Mouse (Mus musculus): Measurements from ENCODE around the gene Rsf1. TPM values are rescaled to one million over a fixed set of nuclear protein-coding genes. Genes with fewer than 3 reads are reported as not detected.

Rsf1 gene
- total and polyA plus RNA-seq, 2 experiments from 2014 or later = 22.1 to 27.8 TPM

DNA sequence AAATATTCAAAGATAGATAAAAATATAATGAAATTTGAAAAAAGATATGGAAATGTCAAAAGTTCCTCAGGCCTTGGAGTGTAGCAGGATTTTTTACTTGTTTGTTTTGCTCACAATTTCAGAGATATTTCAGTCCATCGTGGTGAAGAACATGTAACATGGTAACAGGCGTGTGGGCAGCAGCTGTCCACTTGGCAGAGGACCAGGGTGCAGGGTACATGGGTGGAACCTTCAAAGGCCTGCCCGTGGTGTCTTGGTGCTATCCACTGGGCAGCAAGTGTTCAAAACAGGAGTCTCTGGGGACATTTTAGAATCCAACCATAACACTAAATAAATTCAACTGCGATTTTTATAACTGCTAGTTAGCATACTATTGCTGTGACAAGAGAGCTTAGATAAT lies 127.4 kb downstream of the Rsf1 start:
- Histone ChIP-seq H3K27me3 (ENCODE audit: insufficient read depth, low read length) (no peaks in the 10 kb centered on the region), H3K4me3 (ENCODE audit: low read depth, low read length) (no peak overlapping the region), H3K27ac (ENCODE audit: low read depth, low read length) (no peak overlapping the region), H3K36me3 (ENCODE audit: insufficient read depth) (peaks cover 9% of the 10 kb centered on the region), H3K9me3 (ENCODE audit: low read length) (no peaks in the 10 kb centered on the region), H3K9ac (no peak overlapping the region), H3K4me1 (ENCODE audit: insufficient read depth) (no peaks in the 10 kb centered on the region), H3K4me2 (ENCODE audit: low read depth) (no peak overlapping the region)
- ATAC-seq (no peak), DNase-seq (no peak)
- TF ChIP-seq CTCF (IDR thresholded peaks at IDR 0.05; ENCODE audit: low read depth) = no peak
- WGBS = 75% methylated on average over 4 of the region's 4 CpGs

GRCm38 (mm10) chr7:97707809-97708208 lies 128.1 kb downstream of the Rsf1 start:
- Histone ChIP-seq H3K27me3 (ENCODE audit: insufficient read depth, low read length) (no peaks in the 10 kb centered on the region), H3K36me3 (ENCODE audit: insufficient read depth) (peaks cover 12% of the 10 kb centered on the region), H3K27ac (ENCODE audit: low read depth, low read length) (no peak overlapping the region), H3K4me2 (ENCODE audit: low read depth) (no peak overlapping the region), H3K9ac (no peak overlapping the region), H3K4me1 (ENCODE audit: insufficient read depth) (no peaks in the 10 kb centered on the region), H3K4me3 (ENCODE audit: low read depth, low read length) (no peak overlapping the region), H3K9me3 (ENCODE audit: low read length) (no peaks in the 10 kb centered on the region)
- ATAC-seq (no peak), DNase-seq (no peak)
- TF ChIP-seq CTCF (IDR thresholded peaks at IDR 0.05; ENCODE audit: low read depth) = no peak
- 85% methylated on average over 5 of the region's 5 CpGs for WGBS

DNA sequence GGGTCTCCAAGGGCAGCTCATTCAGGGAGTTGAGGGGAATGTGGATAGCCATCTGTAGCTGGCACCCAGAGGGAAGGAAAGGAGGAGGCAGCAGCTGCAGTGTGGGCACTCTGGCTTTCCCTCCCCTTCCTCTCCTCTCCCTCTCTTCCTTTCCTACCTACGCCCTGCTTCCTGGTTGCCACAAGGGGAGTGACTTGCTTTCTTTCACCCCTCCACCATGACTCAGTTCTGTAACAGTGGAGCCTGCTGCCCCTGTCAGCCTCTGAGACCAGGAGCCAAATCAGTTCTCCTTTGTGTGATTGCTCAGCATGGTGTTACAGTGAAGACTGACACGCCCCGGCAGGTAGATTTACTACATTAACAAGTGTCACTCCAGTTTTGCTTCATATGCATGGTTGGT lies 129.5 kb downstream of the Rsf1 start:
- TF ChIP-seq CTCF (IDR thresholded peaks at IDR 0.05; ENCODE audit: low read depth) = no peak
- DNase-seq = no peak
- Histone ChIP-seq H3K9ac (no peak overlapping the region), H3K27ac (ENCODE audit: low read depth, low read length) (no peak overlapping the region), H3K9me3 (ENCODE audit: low read length) (no peaks in the 10 kb centered on the region), H3K36me3 (ENCODE audit: insufficient read depth) (peaks cover 21% of the 10 kb centered on the region), H3K4me3 (ENCODE audit: low read depth, low read length) (no peak overlapping the region), H3K4me2 (ENCODE audit: low read depth) (no peak overlapping the region), H3K4me1 (ENCODE audit: insufficient read depth) (no peaks in the 10 kb centered on the region), H3K27me3 (ENCODE audit: insufficient read depth, low read length) (no peaks in the 10 kb centered on the region)
- 88% methylated on average over 3 of the region's 3 CpGs for WGBS
- no peak for ATAC-seq

DNA sequence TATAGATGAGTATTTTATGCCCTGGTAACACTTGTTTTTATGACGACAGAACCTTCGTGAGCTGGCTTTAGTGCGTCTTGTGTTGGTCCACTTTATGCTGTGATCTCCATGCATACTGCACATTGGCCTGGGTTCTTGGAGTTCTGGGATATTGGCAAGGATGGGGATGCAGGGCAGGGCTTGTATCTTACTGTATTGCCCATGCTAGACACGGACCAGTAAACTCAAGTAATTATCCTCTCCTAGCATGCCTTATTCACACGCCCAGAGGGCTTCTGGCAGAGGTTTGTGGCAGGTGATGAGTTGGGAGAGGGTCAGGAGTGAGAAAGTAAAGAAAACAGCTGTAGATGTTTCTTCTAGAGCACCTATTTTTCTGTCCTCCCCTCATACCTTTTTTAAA lies 135.0 kb downstream of the Rsf1 start:
- no peak overlapping the region for H3K4me2 ChIP-seq (ENCODE audit: low read depth)
- no peaks in the 10 kb centered on the region for H3K27me3 ChIP-seq (ENCODE audit: insufficient read depth, low read length)
- DNase-seq (no peak), ATAC-seq (no peak)
- TF ChIP-seq CTCF (IDR thresholded peaks at IDR 0.05; ENCODE audit: low read depth) = no peak
- 0 out of 2 replicates have a peak, but pooled peaks cover 5% of the 10 kb centered on the region for H3K9me3 ChIP-seq (ENCODE audit: low read length)
- no peak overlapping the region for H3K9ac ChIP-seq
- H3K36me3 ChIP-seq (ENCODE audit: insufficient read depth) = peaks cover 68% of the 10 kb centered on the region
- WGBS = 96% methylated on average over 5 of the region's 5 CpGs
- H3K4me3 ChIP-seq (ENCODE audit: low read depth, low read length) = no peak overlapping the region
- H3K4me1 ChIP-seq (ENCODE audit: insufficient read depth) = no peaks in the 10 kb centered on the region
- no peak overlapping the region for H3K27ac ChIP-seq (ENCODE audit: low read depth, low read length)

- no peak overlapping the region for H3K4me3 ChIP-seq (ENCODE audit: low read depth, low read length)
- WGBS = 84% methylated on average over 1 of the region's 1 CpGs
- no peak overlapping the region for H3K9ac ChIP-seq
- no peaks in the 10 kb centered on the region for H3K4me1 ChIP-seq (ENCODE audit: insufficient read depth)
- no peak for TF ChIP-seq CTCF (IDR thresholded peaks at IDR 0.05; ENCODE audit: low read depth)
- H3K9me3 ChIP-seq (ENCODE audit: low read length) = 0 out of 2 replicates have a peak, but pooled peaks cover 5% of the 10 kb centered on the region
- no peaks in the 10 kb centered on the region for H3K27me3 ChIP-seq (ENCODE audit: insufficient read depth, low read length)
- ATAC-seq (no peak), DNase-seq (no peak)
- H3K4me2 ChIP-seq (ENCODE audit: low read depth) = no peak overlapping the region
- H3K27ac ChIP-seq (ENCODE audit: low read depth, low read length) = no peak overlapping the region
- peaks cover 62% of the 10 kb centered on the region for H3K36me3 ChIP-seq (ENCODE audit: insufficient read depth)
These were observed 137.6 kb downstream of the Rsf1 start for GRCm38 (mm10) chr7:97717326-97717725.

GRCm38 (mm10) chr7:97719078-97719477 lies 139.4 kb downstream of the Rsf1 start:
- DNase-seq (no peak), ATAC-seq (no peak)
- Histone ChIP-seq H3K9ac (no peak overlapping the region), H3K4me3 (ENCODE audit: low read depth, low read length) (no peak overlapping the region), H3K36me3 (ENCODE audit: insufficient read depth) (peaks cover 51% of the 10 kb centered on the region), H3K4me1 (ENCODE audit: insufficient read depth) (no peaks in the 10 kb centered on the region), H3K27ac (ENCODE audit: low read depth, low read length) (no peak overlapping the region), H3K9me3 (ENCODE audit: low read length) (0 out of 2 replicates have a peak, but pooled peaks cover 5% of the 10 kb centered on the region), H3K27me3 (ENCODE audit: insufficient read depth, low read length) (no peaks in the 10 kb centered on the region), H3K4me2 (ENCODE audit: low read depth) (no peak overlapping the region)
- 76% methylated on average over 5 of the region's 5 CpGs for WGBS
- no peak for TF ChIP-seq CTCF (IDR thresholded peaks at IDR 0.05; ENCODE audit: low read depth)

- 85% methylated on average over 5 of the region's 5 CpGs for WGBS
- no peak overlapping the region for H3K4me2 ChIP-seq (ENCODE audit: low read depth)
- no peaks in the 10 kb centered on the region for H3K9me3 ChIP-seq (ENCODE audit: low read length)
- H3K4me1 ChIP-seq (ENCODE audit: insufficient read depth) = no peaks in the 10 kb centered on the region
- H3K4me3 ChIP-seq (ENCODE audit: low read depth, low read length) = no peak overlapping the region
- H3K9ac ChIP-seq = no peak overlapping the region
- H3K27me3 ChIP-seq (ENCODE audit: insufficient read depth, low read length) = no peaks in the 10 kb centered on the region
- ATAC-seq (no peak), DNase-seq (no peak)
- H3K27ac ChIP-seq (ENCODE audit: low read depth, low read length) = no peak overlapping the region
- H3K36me3 ChIP-seq (ENCODE audit: insufficient read depth) = peaks cover 40% of the 10 kb centered on the region
- no peak for TF ChIP-seq CTCF (IDR thresholded peaks at IDR 0.05; ENCODE audit: low read depth)
These were observed 140.4 kb downstream of the Rsf1 start for GRCm38 (mm10) chr7:97720109-97720508.

Measured in forebrain, postnatal 0 days (tissue).